Mouse (Mus musculus): ENCODE results near the gene Gsap.

DNA sequence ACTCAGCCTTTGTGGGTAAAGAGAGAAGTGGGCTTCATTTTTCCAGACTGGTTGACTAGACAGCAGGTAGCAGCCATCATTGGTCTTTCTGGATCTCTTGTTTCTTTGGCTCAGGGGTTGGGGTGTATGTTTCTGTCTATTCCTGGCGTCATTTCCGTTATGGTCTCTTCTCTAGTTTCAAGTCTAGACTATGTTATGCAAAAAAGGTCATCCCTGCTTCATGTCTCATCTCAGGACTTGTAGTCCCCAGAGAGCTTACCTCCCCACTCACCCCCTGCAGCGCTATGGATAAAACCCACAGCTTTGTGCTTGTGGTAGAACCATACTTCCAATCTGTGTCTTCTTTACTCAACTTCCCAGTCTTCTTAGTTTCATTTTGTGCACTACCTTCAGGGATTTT, 18.1 kb downstream of the Gsap start:
- TF ChIP-seq CTCF (IDR thresholded peaks at IDR 0.05; ENCODE audit: control insufficient read depth, insufficient read depth, insufficient replicate concordance, low read depth, low read length) (no peak), POLR2A (IDR thresholded peaks at IDR 0.05; ENCODE audit: control insufficient read depth, low read depth, low read length) (no peak)

Data from testis, adult 2 months (tissue).